Mouse (Mus musculus): ENCODE results near the gene E330014E10Rik.
"Not testable (repeated sequence)": the region's sequence is repeated elsewhere in the genome, so short reads cannot be mapped to it uniquely, and the experiment has no call there.

Gene E330014E10Rik

DNA sequence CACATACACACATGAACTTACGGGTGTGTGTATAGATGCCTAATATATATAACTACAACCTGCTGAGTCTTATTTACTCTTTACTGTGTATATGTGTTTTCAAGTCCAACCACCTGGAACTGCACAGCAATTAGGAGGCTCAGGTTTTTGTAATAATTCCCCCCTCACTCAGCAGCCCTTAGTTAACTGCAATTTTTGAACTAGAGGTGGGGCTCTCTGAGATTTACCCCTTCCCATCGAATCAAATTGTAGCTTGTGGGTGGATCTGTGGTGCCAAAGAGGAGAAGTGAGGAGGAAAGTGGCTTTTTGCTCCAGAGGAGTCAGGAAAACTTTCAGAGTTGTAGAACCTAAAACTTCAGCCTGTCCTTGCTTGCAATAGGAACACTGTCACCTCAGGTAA, at the start of gene E330014E10Rik:
TSS of gene E330014E10Rik (plus strand) at position 301 of the 400 bp plus-strand sequence.
- not testable (repeated sequence) for DNase-seq

- DNase-seq = not testable (repeated sequence)
Measured at GRCm38 (mm10) chr5:95736073-95736472, 39.7 kb upstream of the E330014E10Rik start, which contains the start of gene Gm7978. TSS of gene Gm7978 (minus strand) at chr5:95736173.

- not testable (repeated sequence) for DNase-seq
Measured at GRCm38 (mm10) chr5:95741714-95742113, 34.1 kb upstream of the E330014E10Rik start, which contains the start of gene Gm7982. TSS of gene Gm7982 (plus strand) at chr5:95742014.

GRCm38 (mm10) chr5:95810841-95811240, 35.1 kb downstream of the E330014E10Rik start:
- not testable (repeated sequence) for DNase-seq

GRCm38 (mm10) chr5:95836580-95836979, 60.8 kb downstream of the E330014E10Rik start:
- no peak for DNase-seq

DNA sequence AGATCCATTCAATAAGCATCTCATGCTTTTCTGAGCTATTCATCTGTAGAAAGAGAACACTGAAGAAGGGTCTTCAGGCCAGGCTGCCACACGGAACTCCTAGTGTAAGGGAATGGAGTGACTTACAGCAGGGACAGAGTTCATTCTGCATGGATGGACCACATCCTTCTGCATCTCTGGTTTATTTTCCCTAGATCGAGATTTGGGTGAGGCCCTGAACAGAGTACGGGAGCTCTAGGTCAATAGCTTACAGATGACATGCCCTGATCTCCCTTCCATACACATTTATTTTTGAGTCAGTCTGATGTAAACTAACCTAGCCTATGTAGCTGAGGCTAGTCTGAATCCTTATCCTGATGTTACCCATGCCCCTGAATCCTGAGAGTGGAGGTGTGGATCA, 78.2 kb downstream of the E330014E10Rik start:
- no peak for DNase-seq
